Mouse (Mus musculus) liver, postnatal 0 days (tissue): ENCODE data around the gene Ifne.

Experiments
- CTCF ChIP-seq: sonication (generic); IDR thresholded peaks from 2 replicates; pipeline ENCODE4 v1.5.1; 2016; ENCODE audit warnings: antibody characterized with exemption, low read depth
- EP300 ChIP-seq: IDR thresholded peaks from 2 replicates; pipeline ENCODE4 v1.6.1; 2016; ENCODE audit warnings: antibody characterized with exemption, low read depth, mild to moderate bottlenecking

GRCm38 (mm10) chr4:88878772-88879171 lies 1.2 kb downstream of the Ifne start:
- TF ChIP-seq CTCF = no peak
- no peak for TF ChIP-seq EP300
